Mouse (Mus musculus) neural tube, embryonic 14.5 days (tissue): ENCODE results near the gene Clic6. TPM values are rescaled to one million over a fixed set of nuclear protein-coding genes. Genes with fewer than 3 reads are reported as not detected.

Source experiments
- ATAC-seq: fragments of 200-750 bp; cut with Nextera tagmentation; 2 replicates; pipeline ENCODE4 v1.8.0; 2017; ENCODE audit warnings: low read depth, mild to moderate bottlenecking, moderate TSS enrichment, moderate library complexity
- H3K27ac ChIP-seq: fragments of 300-500 bp; sonication (generic); 2 replicates; pipeline ENCODE4 v1.5.1; 2014; ENCODE audit warnings: low read depth, mild to moderate bottlenecking, control low read depth, low read length, moderate library complexity, mixed read lengths
- H3K27me3 ChIP-seq: fragments of 300-500 bp; sonication (generic); 2 replicates; pipeline ENCODE4 v1.6.1; 2014; ENCODE audit warnings: low read length; ENCODE audit not compliant: control insufficient read depth, insufficient read depth
- H3K36me3 ChIP-seq: fragments of 300-500 bp; sonication (generic); 2 replicates; pipeline ENCODE4 v1.6.1; 2014; ENCODE audit warnings: low read length, mixed read lengths; ENCODE audit not compliant: control insufficient read depth, insufficient read depth
- H3K4me1 ChIP-seq: fragments of 300-500 bp; sonication (generic); 2 replicates; pipeline ENCODE4 v1.6.1; 2014; ENCODE audit warnings: low read length; ENCODE audit not compliant: control insufficient read depth, insufficient read depth
- H3K4me2 ChIP-seq: fragments of 300-500 bp; sonication (generic); 2 replicates; pipeline ENCODE4 v1.6.1; 2014; ENCODE audit warnings: mild to moderate bottlenecking, low read depth, low read length, control low read depth
- H3K4me3 ChIP-seq: fragments of 300-500 bp; sonication (generic); 2 replicates; pipeline ENCODE4 v1.5.1; 2014; ENCODE audit warnings: low read depth, low read length, control low read depth, mixed read lengths
- H3K9ac ChIP-seq: fragments of 300-500 bp; sonication (generic); replicated peaks from 2 replicates; pipeline ENCODE4 v1.6.1; 2014; ENCODE audit warnings: low read depth, mild to moderate bottlenecking, control low read depth, low read length, mixed read lengths
- H3K9me3 ChIP-seq: fragments of 300-500 bp; sonication (generic); 2 replicates; pipeline ENCODE4 v1.6.1; 2016; ENCODE audit warnings: low read length; ENCODE audit not compliant: control insufficient read depth
- WGBS: fragments of 180-500 bp; shearing (Covaris S2); extraction: QIAGEN DNeasy Blood & Tissue Kit; methylation state at CpG from one replicate; pipeline ENCODE4 v1.1.7; 2014; 5-methylcytosine and 5-hydroxymethylcytosine counted together
- polyA plus RNA-seq: library from polyadenylated mRNA; unstranded; fragments of >200 nt; fragmentation: Nextera tagmentation; extraction: Ambion mirVana; gene quantifications from 2 replicates; pipeline ENCODE4 v1.2.1, GENCODE M21; 2014

Gene Clic6
- polyA plus RNA-seq, 1 experiment from 2014 or later: 0.24 TPM

- H3K27ac ChIP-seq: no peak overlapping the region
- H3K36me3 ChIP-seq: no peaks in the 10 kb centered on the region
- peak; percentile 70 for ATAC-seq
- no peaks in the 10 kb centered on the region for H3K4me1 ChIP-seq
- H3K27me3 ChIP-seq: no peaks in the 10 kb centered on the region
- 11% methylated on average over 22 of the region's 23 CpGs for whole genome bisulfite sequencing
- H3K4me2 ChIP-seq: peak overlapping the region; percentile 43
- H3K9me3 ChIP-seq: no peaks in the 10 kb centered on the region
- H3K4me3 ChIP-seq: peak overlapping the region; percentile 11; the same call in 1 of the 2 replicates
- H3K9ac ChIP-seq: no peak overlapping the region; the same call in 1 of the 2 replicates
Observed at GRCm38 (mm10) chr16:92478561-92479150, 6.9 kb upstream of the Clic6 start.

GRCm38 (mm10) chr16:92487086-92487485 lies 1.6 kb downstream of the Clic6 start:
- WGBS: 87% methylated on average over 6 of the region's 6 CpGs
- Histone ChIP-seq H3K36me3 (no peaks in the 10 kb centered on the region), H3K27ac (no peak overlapping the region), H3K4me2 (no peak overlapping the region), H3K27me3 (no peaks in the 10 kb centered on the region), H3K4me3 (no peak overlapping the region), H3K4me1 (no peaks in the 10 kb centered on the region), H3K9me3 (no peaks in the 10 kb centered on the region), H3K9ac (no peak overlapping the region)
- no peak for ATAC-seq

GRCm38 (mm10) chr16:92487489-92487888 lies 2.0 kb downstream of the Clic6 start:
- no peaks in the 10 kb centered on the region for H3K27me3 ChIP-seq
- no peaks in the 10 kb centered on the region for H3K9me3 ChIP-seq
- no peak overlapping the region for H3K27ac ChIP-seq
- no peak overlapping the region for H3K4me3 ChIP-seq
- no peak overlapping the region for H3K4me2 ChIP-seq
- no peaks in the 10 kb centered on the region for H3K4me1 ChIP-seq
- WGBS: 69% methylated on average over 4 of the region's 4 CpGs
- no peak overlapping the region for H3K9ac ChIP-seq
- no peak for ATAC-seq
- H3K36me3 ChIP-seq: no peaks in the 10 kb centered on the region

GRCm38 (mm10) chr16:92488456-92488855 lies 2.9 kb downstream of the Clic6 start:
- Histone ChIP-seq H3K4me3 (no peak overlapping the region), H3K27ac (no peak overlapping the region), H3K4me2 (no peak overlapping the region), H3K9ac (no peak overlapping the region), H3K27me3 (no peaks in the 10 kb centered on the region), H3K4me1 (no peaks in the 10 kb centered on the region), H3K9me3 (no peaks in the 10 kb centered on the region), H3K36me3 (no peaks in the 10 kb centered on the region)
- 89% methylated on average over 5 of the region's 5 CpGs for WGBS
- no peak for ATAC-seq

GRCm38 (mm10) chr16:92489356-92489755 lies 3.8 kb downstream of the Clic6 start:
- Histone ChIP-seq H3K27me3 (no peaks in the 10 kb centered on the region), H3K9ac (no peak overlapping the region), H3K36me3 (no peaks in the 10 kb centered on the region), H3K9me3 (no peaks in the 10 kb centered on the region), H3K4me1 (no peaks in the 10 kb centered on the region), H3K4me3 (no peak overlapping the region), H3K27ac (no peak overlapping the region), H3K4me2 (no peak overlapping the region)
- no peak for ATAC-seq
- WGBS: 86% methylated on average over 9 of the region's 9 CpGs

GRCm38 (mm10) chr16:92497851-92498588 lies 12.5 kb downstream of the Clic6 start:
- 7% methylated on average over 26 of the region's 26 CpGs for WGBS
- Histone ChIP-seq H3K36me3 (no peaks in the 10 kb centered on the region), H3K27ac (no peak overlapping the region), H3K27me3 (peaks cover 27% of the 10 kb centered on the region), H3K4me3 (peak overlapping the region; percentile 46), H3K9ac (peak overlapping the region; percentile 34), H3K9me3 (no peaks in the 10 kb centered on the region), H3K4me1 (peaks cover 9% of the 10 kb centered on the region), H3K4me2 (peak overlapping the region; percentile 84)
- ATAC-seq: no peak

GRCm38 (mm10) chr16:92498589-92498981 lies 13.0 kb downstream of the Clic6 start:
- Histone ChIP-seq H3K27ac (no peak overlapping the region; the same call in 1 of the 2 replicates), H3K4me2 (peak overlapping the region; percentile 84), H3K9ac (peak overlapping the region; percentile 34), H3K27me3 (peaks cover 27% of the 10 kb centered on the region), H3K9me3 (no peaks in the 10 kb centered on the region), H3K36me3 (no peaks in the 10 kb centered on the region), H3K4me1 (peaks cover 9% of the 10 kb centered on the region), H3K4me3 (peak overlapping the region; percentile 46)
- under 1% methylated on average over 34 of the region's 34 CpGs for WGBS
- ATAC-seq: peak; percentile 31; the same call in 1 of the 2 replicates

GRCm38 (mm10) chr16:92499324-92499723 lies 13.8 kb downstream of the Clic6 start:
- no peak for ATAC-seq
- Histone ChIP-seq H3K27ac (no peak overlapping the region), H3K27me3 (peaks cover 27% of the 10 kb centered on the region), H3K9me3 (no peaks in the 10 kb centered on the region), H3K36me3 (no peaks in the 10 kb centered on the region), H3K4me2 (peak overlapping the region; percentile 84; the same call in 1 of the 2 replicates), H3K4me1 (peaks cover 9% of the 10 kb centered on the region), H3K4me3 (peak overlapping the region; percentile 46), H3K9ac (0 out of 2 replicates have a peak overlapping the region, but pooled peaks have one; percentile 34)
- 22% methylated on average over 15 of the region's 15 CpGs for WGBS

- Histone ChIP-seq H3K4me3 (no peak overlapping the region), H3K27ac (no peak overlapping the region), H3K4me1 (peaks cover 9% of the 10 kb centered on the region), H3K36me3 (no peaks in the 10 kb centered on the region), H3K27me3 (peaks cover 27% of the 10 kb centered on the region), H3K9ac (no peak overlapping the region), H3K4me2 (no peak overlapping the region), H3K9me3 (no peaks in the 10 kb centered on the region)
- WGBS: 89% methylated on average over 8 of the region's 8 CpGs
- ATAC-seq: no peak
Observed at GRCm38 (mm10) chr16:92500534-92500933, 15.0 kb downstream of the Clic6 start.
